ENCODE assay signal across 20 mouse cellular contexts in the genomic region with DNA sequence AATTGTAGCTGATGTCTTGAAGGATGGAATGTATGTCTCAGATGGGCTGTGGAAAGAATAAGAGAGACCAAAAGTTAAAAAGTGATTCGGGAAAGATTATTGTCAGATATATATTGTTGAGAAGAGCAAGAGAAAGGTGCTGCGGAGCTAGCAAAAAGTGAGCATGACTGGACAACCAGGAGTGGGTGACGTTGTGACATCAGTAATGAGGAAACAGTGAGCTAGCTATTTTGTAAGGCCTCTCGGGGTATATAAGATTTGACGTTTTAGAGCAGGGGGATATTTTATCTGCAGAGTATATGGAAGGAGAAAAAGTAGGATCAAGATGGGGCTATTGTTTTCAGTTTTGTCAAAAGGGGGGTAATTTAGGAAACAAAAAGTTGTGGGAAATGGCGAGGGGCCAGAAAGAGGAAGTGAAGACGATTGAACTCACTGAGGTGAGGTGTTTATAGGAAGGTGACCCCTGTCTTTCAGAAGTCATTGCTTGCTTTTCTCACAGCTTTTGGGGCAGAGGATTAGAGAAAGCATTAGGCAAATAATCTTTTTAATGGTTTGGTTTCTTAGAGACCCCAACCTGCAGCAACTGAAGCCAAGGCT. TPM values are rescaled to one million over a fixed set of nuclear protein-coding genes. Genes with fewer than 3 reads are reported as not detected.
"Had no signal": no experiment of that assay in that cellular context is flagged by ENCODE, and none has a peak within 500 bp of the region (broad histone marks: within the 10 kb centered on the region; RNA-seq: fewer than 3 reads in every experiment).

No protein-coding gene starts in this region.

- H3K27ac ChIP-seq: intestine, embryonic 15.5 days; limb, embryonic 13.5 days; liver, embryonic 14.5 days; midbrain, embryonic 10.5 days; neural tube, embryonic 15.5 days; stomach, embryonic 15.5 days had no signal

- H3K4me3 ChIP-seq: intestine, embryonic 15.5 days; limb, embryonic 13.5 days; midbrain, embryonic 10.5 days; myocyte; neural tube, embryonic 15.5 days; stomach, embryonic 15.5 days had no signal

- H3K9me3 ChIP-seq: intestine, embryonic 15.5 days; limb, embryonic 13.5 days; midbrain, embryonic 10.5 days; neural tube, embryonic 15.5 days; stomach, embryonic 15.5 days had no signal

- DNase-seq: kidney, adult 2 months; kidney, postnatal 25 days; left cerebral cortex, postnatal 4 days; lung, adult 18-20 months; midbrain, embryonic 14.5 days; retina, postnatal 1 day; right cerebral cortex, postnatal 4 days; spleen, adult 18-20 months; thymus, adult 2 months; thymus, postnatal 25 days had no signal

- ATAC-seq: intestine, embryonic 15.5 days had no signal

- H3K4me2 ChIP-seq: intestine, embryonic 15.5 days; limb, embryonic 13.5 days; neural tube, embryonic 15.5 days; stomach, embryonic 15.5 days had no signal

- H3K4me1 ChIP-seq: intestine, embryonic 15.5 days; limb, embryonic 13.5 days; midbrain, embryonic 10.5 days; neural tube, embryonic 15.5 days; stomach, embryonic 15.5 days had no signal

- H3K9ac ChIP-seq: intestine, embryonic 15.5 days; limb, embryonic 13.5 days; liver, embryonic 14.5 days; neural tube, embryonic 15.5 days; stomach, embryonic 15.5 days had no signal

- H3K27me3 ChIP-seq: intestine, embryonic 15.5 days; limb, embryonic 13.5 days; neural tube, embryonic 15.5 days; stomach, embryonic 15.5 days had no signal

RNA-seq across cellular contexts. Expression of gene Fam186a, which starts 37.9 kb away (rescaled TPM):
- total RNA-seq: liver, adult 2 months had no signal
- polyA plus RNA-seq: intestine, embryonic 15.5 days; liver, adult 2 months; liver, embryonic 14.5 days; lung, embryonic 16.5 days; midbrain, embryonic 10.5 days; midbrain, embryonic 14.5 days; neural tube, embryonic 11.5 days; neural tube, embryonic 15.5 days; stomach, embryonic 15.5 days had no signal
